Mouse (Mus musculus): ENCODE results near the gene Gm17631. TPM values are rescaled to one million over a fixed set of nuclear protein-coding genes. Genes with fewer than 3 reads are reported as not detected.
"Not testable (repeated sequence)": the region's sequence is repeated elsewhere in the genome, so short reads cannot be mapped to it uniquely, and the experiment has no call there.

The Gm17631 gene
- not detected in 2 replicates for polyA plus RNA-seq (2015; fragmentation: Nextera tagmentation; extraction: Ambion mirVana)

DNA sequence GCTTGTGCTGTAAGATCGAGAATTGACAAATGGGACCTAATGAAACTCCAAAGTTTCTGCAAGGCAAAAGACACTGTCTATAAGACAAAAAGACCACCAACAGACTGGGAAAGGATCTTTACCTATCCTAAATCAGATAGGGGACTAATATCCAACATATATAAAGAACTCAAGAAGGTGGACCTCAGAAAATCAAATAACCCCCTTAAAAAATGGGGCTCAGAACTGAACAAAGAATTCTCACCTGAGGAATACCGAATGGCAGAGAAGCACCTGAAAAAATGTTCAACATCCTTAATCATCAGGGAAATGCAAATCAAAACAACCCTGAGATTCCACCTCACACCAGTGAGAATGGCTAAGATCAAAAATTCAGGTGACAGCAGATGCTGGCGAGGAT, at the start of gene Gm17631:
Gene Gm17631, plus strand, starts transcription at position 301 of the 400 bp plus-strand sequence.
- peaks cover 20% of the 10 kb centered on the region; the same call in 1 of the 2 replicates for H3K9me3 ChIP-seq
- no CpG with 5 or more reads among the region's 3 CpGs for WGBS
- H3K4me2 ChIP-seq, result not testable (repeated sequence)

DNA sequence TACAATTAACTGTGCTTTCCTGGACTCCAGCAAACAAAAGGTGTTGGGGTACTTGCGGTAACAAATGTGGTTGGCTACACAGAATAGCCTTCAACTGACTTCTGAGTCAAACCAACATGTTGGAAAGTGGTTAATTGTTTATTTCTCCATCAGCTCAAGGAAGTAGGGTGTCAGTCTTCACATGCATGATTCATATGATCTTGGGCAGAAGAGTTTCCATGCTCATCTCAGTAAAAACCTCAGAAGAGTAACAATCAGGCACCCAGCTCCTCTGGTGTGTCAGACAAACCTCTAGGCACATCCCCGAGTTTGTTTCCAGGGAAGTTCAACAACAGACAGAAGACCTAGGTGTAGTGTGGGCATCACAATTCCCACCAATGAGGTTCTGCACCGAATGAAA, 44.7 kb upstream of the Gm17631 start:
- WGBS, result 61% methylated on average over 3 of the region's 3 CpGs
- no peak for ATAC-seq (ENCODE audit: low FRiP score)

More for the DNA sequence above, at the start of gene Gm17631:
- H3K9ac ChIP-seq; H3K4me1 ChIP-seq (replicated peaks); ATAC-seq (ENCODE audit: low FRiP score); H3K4me3 ChIP-seq; H3K36me3 ChIP-seq; H3K27me3 ChIP-seq; H3K27ac ChIP-seq: not testable (repeated sequence)

DNA sequence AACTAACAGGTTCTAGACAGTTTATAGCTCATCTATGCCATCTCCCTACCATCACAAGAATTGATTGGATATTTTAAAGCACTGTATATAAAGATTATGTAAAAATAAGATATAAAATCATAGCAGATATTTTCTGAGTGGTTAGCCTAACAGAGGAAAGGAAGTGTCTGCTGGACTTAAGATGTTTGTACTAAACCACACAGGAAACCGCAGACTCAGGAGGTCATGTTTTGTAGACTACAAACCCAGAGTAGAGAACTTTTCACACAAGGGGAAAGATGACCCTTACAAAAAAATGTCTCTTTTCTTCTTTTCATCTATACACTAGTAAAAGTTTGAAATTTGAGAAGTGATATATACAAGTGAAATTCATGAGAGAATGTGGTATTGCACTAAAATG, 38.4 kb upstream of the Gm17631 start:
- peaks cover 28% of the 10 kb centered on the region; the same call in 1 of the 2 replicates for H3K9me3 ChIP-seq
- no peaks in the 10 kb centered on the region for H3K27me3 ChIP-seq
- no peaks in the 10 kb centered on the region for H3K4me1 ChIP-seq (replicated peaks)
- WGBS, result 88% methylated on average over 1 of the region's 1 CpGs
- no peak overlapping the region for H3K4me2 ChIP-seq
- no peaks in the 10 kb centered on the region for H3K36me3 ChIP-seq
- no peak overlapping the region for H3K27ac ChIP-seq
- no peak for ATAC-seq (ENCODE audit: low FRiP score)
- H3K9ac ChIP-seq, result no peak overlapping the region
- no peak overlapping the region for H3K4me3 ChIP-seq

More for the DNA sequence above, 44.7 kb upstream of the Gm17631 start:
- Histone ChIP-seq H3K9me3 (peaks cover 15% of the 10 kb centered on the region; the same call in 1 of the 2 replicates), H3K9ac (no peak overlapping the region), H3K27ac (no peak overlapping the region), H3K36me3 (no peaks in the 10 kb centered on the region), H3K27me3 (no peaks in the 10 kb centered on the region), H3K4me1 (replicated peaks) (no peaks in the 10 kb centered on the region), H3K4me3 (no peak overlapping the region), H3K4me2 (no peak overlapping the region)

DNA sequence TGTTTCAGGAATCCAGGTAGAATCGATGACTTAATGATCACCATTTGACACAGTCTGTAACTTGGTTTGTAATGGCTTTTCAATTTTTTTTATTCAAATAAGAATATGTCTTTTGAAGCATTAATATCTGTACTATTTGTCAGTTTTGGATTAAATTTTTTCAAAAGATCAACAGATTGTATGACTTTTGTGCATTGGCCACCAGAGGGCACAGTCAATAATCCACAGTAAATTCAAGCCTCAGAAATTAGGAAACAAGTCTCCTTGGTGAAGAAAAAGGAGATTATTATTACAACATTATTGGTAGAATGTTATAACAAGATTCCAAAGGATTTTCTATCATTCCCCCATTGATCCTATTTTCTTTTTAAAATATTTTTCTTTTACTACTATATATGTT, 36.9 kb upstream of the Gm17631 start:
- Histone ChIP-seq H3K4me1 (replicated peaks) (no peaks in the 10 kb centered on the region), H3K4me3 (no peak overlapping the region), H3K9me3 (peaks cover 18% of the 10 kb centered on the region; the same call in 1 of the 2 replicates), H3K9ac (no peak overlapping the region), H3K27ac (no peak overlapping the region), H3K4me2 (no peak overlapping the region), H3K27me3 (no peaks in the 10 kb centered on the region), H3K36me3 (no peaks in the 10 kb centered on the region)
- 80% methylated on average over 1 of the region's 1 CpGs for WGBS
- ATAC-seq (ENCODE audit: low FRiP score), result no peak

DNA sequence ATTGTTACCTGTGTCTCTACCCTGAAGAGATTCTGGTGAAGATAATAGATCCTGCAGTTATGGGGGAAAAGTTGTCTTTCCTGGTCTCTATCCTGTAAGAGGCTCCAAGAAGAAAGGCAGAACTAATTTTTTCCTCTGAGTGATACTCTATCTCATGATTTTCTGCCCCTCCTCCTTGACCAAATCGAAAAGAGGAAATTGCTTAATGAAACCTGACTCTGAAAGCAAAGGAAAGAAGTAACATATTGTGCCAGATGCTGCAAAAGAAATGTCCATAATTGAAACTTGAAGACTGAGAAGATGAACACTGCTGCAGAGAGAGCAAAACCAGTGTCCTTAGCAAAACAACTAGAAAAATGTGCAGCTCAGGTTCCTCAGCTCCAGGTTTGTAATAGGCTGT, 14.1 kb downstream of the Gm17631 start, which contains the start of gene Klra17:
Gene Klra17, minus strand, starts transcription at position 124 of the 400 bp plus-strand sequence.
- WGBS, result 62% methylated on average over 1 of the region's 1 CpGs
- H3K27ac ChIP-seq, result no peak within 1 kb of the TSS
- H3K9ac ChIP-seq, result no peak within 1 kb of the TSS
- H3K4me3 ChIP-seq, result no peak within 1 kb of the TSS
- peaks cover 18% of the 10 kb centered on the region; the same call in 1 of the 2 replicates for H3K9me3 ChIP-seq
- no peak within 1 kb of the TSS for H3K4me2 ChIP-seq
- no peaks in the 10 kb centered on the region for H3K27me3 ChIP-seq
- H3K36me3 ChIP-seq, result no peaks in the 10 kb centered on the region
- no peaks in the 10 kb centered on the region for H3K4me1 ChIP-seq (replicated peaks)
- no peak for ATAC-seq (ENCODE audit: low FRiP score)

DNA sequence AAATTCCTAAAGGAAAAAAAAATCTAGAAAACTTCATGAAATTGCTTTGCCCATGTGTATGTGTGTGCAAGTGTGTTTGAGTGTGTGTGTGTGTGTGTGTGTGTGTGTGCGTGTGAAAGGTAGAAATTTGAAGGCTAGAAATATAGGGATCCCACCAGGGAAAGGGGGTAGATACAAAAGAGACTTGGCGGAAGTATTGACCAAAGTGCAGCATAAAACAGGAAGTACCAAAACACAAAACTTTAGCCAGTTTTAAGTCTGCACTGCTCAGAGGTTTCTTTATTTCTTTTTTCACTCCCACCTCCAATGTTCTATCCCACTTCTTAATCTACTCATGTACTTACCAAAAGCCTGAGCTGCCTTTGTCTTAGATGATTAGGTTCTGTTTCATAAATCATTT, 20.1 kb downstream of the Gm17631 start:
- no peaks in the 10 kb centered on the region for H3K4me1 ChIP-seq (replicated peaks)
- no peak overlapping the region for H3K4me2 ChIP-seq
- H3K36me3 ChIP-seq, result no peaks in the 10 kb centered on the region
- no peak overlapping the region for H3K4me3 ChIP-seq
- H3K27ac ChIP-seq, result no peak overlapping the region
- WGBS, result 97% methylated on average over 2 of the region's 2 CpGs
- no peak overlapping the region for H3K9ac ChIP-seq
- H3K27me3 ChIP-seq, result no peaks in the 10 kb centered on the region
- no peak for ATAC-seq (ENCODE audit: low FRiP score)
- H3K9me3 ChIP-seq, result peaks cover 34% of the 10 kb centered on the region; the same call in 1 of the 2 replicates

Other genes starting within 250 kb of the Gm17631 start
- 0.32 and 0.36 TPM in 2 replicates for gene Klrk1, start 238.8 kb upstream of the Gm17631 start, polyA plus RNA-seq (2015; fragmentation: Nextera tagmentation; extraction: Ambion mirVana)
- gene Klrc3, start 219.3 kb upstream of the Gm17631 start, polyA plus RNA-seq (2015; fragmentation: Nextera tagmentation; extraction: Ambion mirVana), result not detected in 2 replicates
- not detected in 2 replicates for gene Klrc2, start 202.0 kb upstream of the Gm17631 start, polyA plus RNA-seq (2015; fragmentation: Nextera tagmentation; extraction: Ambion mirVana)
- gene Klrc1, start 183.7 kb upstream of the Gm17631 start, polyA plus RNA-seq (2015; fragmentation: Nextera tagmentation; extraction: Ambion mirVana), result not detected in 2 replicates
- gene Klri1, start 145.5 kb upstream of the Gm17631 start, polyA plus RNA-seq (2015; fragmentation: Nextera tagmentation; extraction: Ambion mirVana), result not detected in 2 replicates
- not detected in 2 replicates for gene Klri2, start 122.2 kb upstream of the Gm17631 start, polyA plus RNA-seq (2015; fragmentation: Nextera tagmentation; extraction: Ambion mirVana)
- gene Gm156, start 78.4 kb upstream of the Gm17631 start, polyA plus RNA-seq (2015; fragmentation: Nextera tagmentation; extraction: Ambion mirVana), result not detected in 2 replicates
- not detected in 2 replicates for gene Klra17, start 14.0 kb downstream of the Gm17631 start, polyA plus RNA-seq (2015; fragmentation: Nextera tagmentation; extraction: Ambion mirVana)
- not detected in 2 replicates for gene Klra5, start 55.0 kb downstream of the Gm17631 start, polyA plus RNA-seq (2015; fragmentation: Nextera tagmentation; extraction: Ambion mirVana)
- gene Klra6, start 164.3 kb downstream of the Gm17631 start, polyA plus RNA-seq (2015; fragmentation: Nextera tagmentation; extraction: Ambion mirVana), result not detected in 2 replicates
- not detected in 2 replicates for gene Klra4, start 204.6 kb downstream of the Gm17631 start, polyA plus RNA-seq (2015; fragmentation: Nextera tagmentation; extraction: Ambion mirVana)

Measured in hindbrain, embryonic 13.5 days (tissue).